Mouse (Mus musculus): ENCODE measurements around the gene Kbtbd7.

Kbtbd7 gene

GRCm38 (mm10) chr14:79425979-79426729 is at the start of gene Kbtbd7:
Gene Kbtbd7 (plus strand): TSS chr14:79426511.
- peak; percentile 93 to 96 for DNase-seq

GRCm38 (mm10) chr14:79377041-79377440 is 49.3 kb upstream of the Kbtbd7 start:
- DNase-seq: no peak

GRCm38 (mm10) chr14:79383120-79383519 is 43.2 kb upstream of the Kbtbd7 start:
- DNase-seq: no peak

GRCm38 (mm10) chr14:79388304-79388703 is 38.0 kb upstream of the Kbtbd7 start:
- no peak for DNase-seq

GRCm38 (mm10) chr14:79389438-79390264 is 36.7 kb upstream of the Kbtbd7 start:
- DNase-seq: no peak

GRCm38 (mm10) chr14:79390265-79390926 is 35.9 kb upstream of the Kbtbd7 start, which contains the start of gene Naa16:
Gene Naa16 (minus strand): TSS chr14:79390778.
- peak; percentile 96 to 98 for DNase-seq

GRCm38 (mm10) chr14:79393289-79393688 is 33.0 kb upstream of the Kbtbd7 start:
- no peak for DNase-seq

GRCm38 (mm10) chr14:79394564-79394963 is 31.7 kb upstream of the Kbtbd7 start:
- peak; percentile 16 to 28 for DNase-seq

GRCm38 (mm10) chr14:79397321-79398122 is 28.8 kb upstream of the Kbtbd7 start, which contains the start of gene Mtrf1:
Gene Mtrf1 (plus strand): TSS chr14:79397772.
- DNase-seq: peak; percentile 66 to 79

- DNase-seq: no peak
These were observed 18.7 kb upstream of the Kbtbd7 start for GRCm38 (mm10) chr14:79407641-79408040.

GRCm38 (mm10) chr14:79409278-79409830 is 17.0 kb upstream of the Kbtbd7 start:
- peak in 1 of 2 experiments; percentile 0 for DNase-seq

GRCm38 (mm10) chr14:79410662-79411061 is 15.6 kb upstream of the Kbtbd7 start:
- no peak for DNase-seq

GRCm38 (mm10) chr14:79413121-79413520 is 13.2 kb upstream of the Kbtbd7 start:
- DNase-seq: no peak

GRCm38 (mm10) chr14:79420083-79420685 is 6.1 kb upstream of the Kbtbd7 start:
- DNase-seq: peak in 1 of 2 experiments; percentile 6

GRCm38 (mm10) chr14:79426730-79427365 is 537 bp downstream of the Kbtbd7 start:
- DNase-seq: peak; percentile 17 to 31

GRCm38 (mm10) chr14:79434068-79434467 is 7.8 kb downstream of the Kbtbd7 start:
- DNase-seq: no peak

- DNase-seq: no peak
These were observed 14.3 kb downstream of the Kbtbd7 start for GRCm38 (mm10) chr14:79440655-79441054.

GRCm38 (mm10) chr14:79441441-79441840 is 15.1 kb downstream of the Kbtbd7 start:
- no peak for DNase-seq

GRCm38 (mm10) chr14:79444601-79445000 is 18.3 kb downstream of the Kbtbd7 start:
- DNase-seq: no peak

- DNase-seq: no peak
These were observed 18.8 kb downstream of the Kbtbd7 start for GRCm38 (mm10) chr14:79445055-79445620.
